Mouse (Mus musculus) midbrain, postnatal 0 days (tissue): Measurements from ENCODE around the gene Txndc16. TPM values are rescaled to one million over a fixed set of nuclear protein-coding genes. Genes with fewer than 3 reads are reported as not detected.
A peak's percentile ranks its signal among the peaks of the same experiment; 100 is the strongest.

Source experiments
- ATAC-seq: fragments of 200-750 bp; cut with Nextera tagmentation; 2 replicates; pipeline ENCODE4 v1.8.0; 2017; ENCODE audit warnings: moderate number of reproducible peaks, mild to moderate bottlenecking, moderate TSS enrichment, moderate library complexity; ENCODE audit not compliant: low FRiP score
- DNase-seq: peaks from one replicate; pipeline ENCODE4 v3.0.0-alpha.2; 2015; ENCODE audit warnings: low spot score
- H3K27ac ChIP-seq: fragments of 300-500 bp; sonication (generic); 2 replicates; pipeline ENCODE4 v1.5.1; 2014; ENCODE audit warnings: low read depth, mild to moderate bottlenecking, low read length, mixed read lengths
- H3K27me3 ChIP-seq: fragments of 300-500 bp; sonication (generic); 2 replicates; pipeline ENCODE4 v1.6.1; 2014; ENCODE audit warnings: low read length, control low read depth, mixed read lengths; ENCODE audit not compliant: insufficient read depth
- H3K36me3 ChIP-seq: fragments of 300-500 bp; sonication (generic); 2 replicates; pipeline ENCODE4 v1.6.1; 2014; ENCODE audit warnings: low read length, control low read depth, mixed read lengths; ENCODE audit not compliant: insufficient read depth
- H3K4me1 ChIP-seq: fragments of 300-500 bp; sonication (generic); 2 replicates; pipeline ENCODE4 v1.6.1; 2014; ENCODE audit warnings: mild to moderate bottlenecking, control low read depth, antibody characterized with exemption, low read length, mixed read lengths; ENCODE audit not compliant: insufficient read depth
- H3K4me2 ChIP-seq: fragments of 300-500 bp; sonication (generic); 2 replicates; pipeline ENCODE4 v1.6.1; 2014; ENCODE audit warnings: low read depth, mild to moderate bottlenecking, low read length, mixed read lengths; ENCODE audit not compliant: poor library complexity, severe bottlenecking
- H3K4me3 ChIP-seq: fragments of 300-500 bp; sonication (generic); 2 replicates; pipeline ENCODE4 v1.5.1; 2014; ENCODE audit warnings: low read depth, mild to moderate bottlenecking, low read length, moderate library complexity
- H3K9ac ChIP-seq: fragments of 300-500 bp; sonication (generic); replicated peaks from 2 replicates; pipeline ENCODE4 v1.6.1; 2014; ENCODE audit warnings: mild to moderate bottlenecking, low read length, moderate library complexity, mixed read lengths; ENCODE audit not compliant: poor library complexity, severe bottlenecking
- H3K9me3 ChIP-seq: fragments of 300-500 bp; sonication (generic); 2 replicates; pipeline ENCODE4 v1.6.1; 2016; ENCODE audit warnings: low read length, control low read depth
- CTCF ChIP-seq: IDR thresholded peaks from 2 replicates; pipeline ENCODE4 v1.5.1; 2016; ENCODE audit warnings: antibody characterized with exemption, mild to moderate bottlenecking
- WGBS: fragments of 180-500 bp; shearing (Covaris S2); extraction: QIAGEN DNeasy Blood & Tissue Kit; methylation state at CpG from one replicate; pipeline ENCODE4 v1.1.7; 2014; 5-methylcytosine and 5-hydroxymethylcytosine counted together
- polyA plus RNA-seq: library from polyadenylated mRNA; unstranded; fragments of >200 nt; fragmentation: Nextera tagmentation; extraction: Ambion mirVana; gene quantifications from 2 replicates; pipeline ENCODE4 v1.2.1, GENCODE M21; 2015
- total RNA-seq: library from RNA; depleted of rRNA; stranded (reverse); fragments of >200 nt; gene quantifications from 2 replicates; pipeline ENCODE4 v1.2.3, GENCODE M21; 2014

Txndc16 gene
- total and polyA plus RNA-seq, 2 experiments from 2014 or later = 31.2 to 53.1 TPM

DNA sequence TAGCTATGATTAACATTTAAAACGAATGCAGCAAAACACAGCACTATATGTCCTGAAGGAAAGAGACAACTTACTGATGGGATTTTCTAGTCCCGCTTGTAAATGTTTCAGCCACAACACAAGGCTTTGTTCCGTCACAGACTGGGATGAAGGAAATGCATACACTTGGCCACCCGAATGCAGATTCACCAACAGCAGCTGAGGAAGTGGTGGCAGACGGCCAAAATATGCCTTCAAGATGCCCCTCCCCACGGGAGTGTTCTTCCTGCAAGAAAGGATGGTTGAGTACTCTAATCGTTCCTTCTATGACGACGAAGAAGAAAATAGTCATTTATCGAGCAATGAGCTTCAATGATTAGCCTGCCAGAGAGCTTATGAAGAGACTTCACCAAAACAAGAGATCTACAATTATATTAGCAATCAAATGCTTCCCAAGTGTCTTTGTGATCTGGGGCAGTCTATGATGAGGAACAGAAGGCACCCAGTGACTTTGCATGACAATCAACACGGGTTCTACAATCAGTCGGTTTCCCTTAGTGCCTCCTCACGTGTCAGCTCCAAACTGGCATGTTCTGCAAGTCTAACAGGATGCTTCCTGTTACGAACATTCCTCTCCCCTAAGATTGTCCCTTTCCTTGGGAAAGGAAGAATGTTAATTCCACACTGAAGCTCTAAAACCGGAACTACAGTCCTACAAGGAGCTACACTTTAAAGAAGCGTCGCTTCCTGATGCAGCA is 79.6 kb downstream of the Txndc16 start:
- no peaks in the 10 kb centered on the region for H3K4me1 ChIP-seq
- H3K4me3 ChIP-seq = no peak overlapping the region
- TF ChIP-seq CTCF = no peak
- H3K27ac ChIP-seq = no peak overlapping the region
- no peaks in the 10 kb centered on the region for H3K9me3 ChIP-seq
- H3K4me2 ChIP-seq = no peak overlapping the region
- no peaks in the 10 kb centered on the region for H3K27me3 ChIP-seq
- WGBS = 72% methylated on average over 17 of the region's 17 CpGs
- peaks cover 9% of the 10 kb centered on the region; the same call in 1 of the 2 replicates for H3K36me3 ChIP-seq
- DNase-seq (peak; percentile 19), ATAC-seq (no peak)
- no peak overlapping the region for H3K9ac ChIP-seq

DNA sequence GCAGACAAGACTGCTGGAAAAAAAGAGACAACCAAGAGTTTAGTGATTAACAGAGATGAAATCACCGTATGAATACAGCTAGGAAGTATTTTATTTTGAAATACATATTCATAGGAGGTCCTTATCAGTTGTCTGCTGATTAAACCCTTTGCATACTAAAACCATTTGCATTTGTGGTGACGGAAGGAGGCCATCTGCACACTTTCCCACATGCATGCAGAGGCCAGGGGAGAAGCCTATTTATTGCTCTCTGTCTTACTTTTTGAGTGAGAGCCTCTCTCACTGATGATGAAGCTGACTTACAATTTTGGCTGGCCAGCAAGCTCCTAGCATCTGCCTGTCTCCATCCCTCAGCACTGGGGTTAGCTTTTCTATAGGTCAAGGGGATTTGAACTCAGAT is 84.2 kb downstream of the Txndc16 start:
- H3K9me3 ChIP-seq = no peaks in the 10 kb centered on the region
- H3K9ac ChIP-seq = no peak overlapping the region
- no peak for TF ChIP-seq CTCF
- H3K27me3 ChIP-seq = no peaks in the 10 kb centered on the region
- no peak overlapping the region for H3K4me3 ChIP-seq
- no peak overlapping the region for H3K4me2 ChIP-seq
- peaks cover 6% of the 10 kb centered on the region; the same call in 1 of the 2 replicates for H3K36me3 ChIP-seq
- 60% methylated on average over 2 of the region's 2 CpGs for WGBS
- no peaks in the 10 kb centered on the region for H3K4me1 ChIP-seq
- ATAC-seq = no peak
- no peak for DNase-seq
- no peak overlapping the region for H3K27ac ChIP-seq

DNA sequence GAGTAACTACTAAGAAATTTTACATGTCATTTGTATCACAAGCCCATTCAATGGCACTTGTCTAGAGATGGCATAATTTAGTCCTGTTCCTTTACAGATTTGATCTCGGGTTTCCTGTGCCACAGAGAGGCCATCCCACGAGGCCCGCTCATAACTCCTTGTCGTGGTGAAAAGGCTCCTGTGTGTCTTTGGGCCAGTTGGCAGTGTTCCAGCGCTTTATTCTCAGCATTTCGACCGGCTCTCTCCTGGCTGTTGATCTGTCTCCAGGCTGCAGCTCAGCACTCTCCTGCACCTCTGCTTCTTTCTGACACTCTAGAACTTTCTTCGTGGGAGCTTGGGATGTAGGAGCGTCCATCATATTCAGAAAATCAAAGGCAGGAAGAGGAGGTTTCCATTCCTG is 84.6 kb downstream of the Txndc16 start:
- H3K36me3 ChIP-seq = peaks cover 6% of the 10 kb centered on the region; the same call in 1 of the 2 replicates
- no peak overlapping the region for H3K9ac ChIP-seq
- no peaks in the 10 kb centered on the region for H3K27me3 ChIP-seq
- TF ChIP-seq CTCF = no peak
- no peaks in the 10 kb centered on the region for H3K9me3 ChIP-seq
- ATAC-seq (no peak), DNase-seq (no peak)
- no peak overlapping the region for H3K27ac ChIP-seq
- H3K4me1 ChIP-seq = no peaks in the 10 kb centered on the region
- 49% methylated on average over 9 of the region's 9 CpGs for WGBS
- no peak overlapping the region for H3K4me3 ChIP-seq
- no peak overlapping the region for H3K4me2 ChIP-seq

DNA sequence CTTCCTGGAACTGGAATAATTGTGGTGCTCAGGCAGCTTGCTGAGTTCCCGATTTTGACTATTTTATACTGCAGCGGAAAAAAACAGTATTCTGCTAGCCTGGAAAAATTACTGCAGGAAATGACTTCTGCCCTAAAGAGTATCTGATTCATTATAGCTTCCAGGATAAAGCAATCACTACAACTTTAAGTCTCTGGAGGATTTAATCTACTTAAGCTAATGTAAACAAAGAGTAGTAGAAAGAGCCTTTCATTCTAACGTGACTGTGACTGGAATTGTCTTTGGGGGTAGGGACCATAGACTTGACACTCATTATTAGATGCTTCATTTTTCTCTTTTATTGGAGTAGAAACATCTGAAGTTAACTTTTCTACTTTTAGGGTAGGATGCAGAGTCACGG is 101.8 kb downstream of the Txndc16 start:
- Histone ChIP-seq H3K9ac (no peak overlapping the region), H3K27me3 (no peaks in the 10 kb centered on the region), H3K4me3 (no peak overlapping the region), H3K36me3 (no peaks in the 10 kb centered on the region), H3K27ac (no peak overlapping the region), H3K9me3 (no peaks in the 10 kb centered on the region), H3K4me1 (no peaks in the 10 kb centered on the region), H3K4me2 (no peak overlapping the region)
- no peak for TF ChIP-seq CTCF
- DNase-seq (no peak), ATAC-seq (no peak)
- WGBS = 69% methylated on average over 4 of the region's 4 CpGs

DNA sequence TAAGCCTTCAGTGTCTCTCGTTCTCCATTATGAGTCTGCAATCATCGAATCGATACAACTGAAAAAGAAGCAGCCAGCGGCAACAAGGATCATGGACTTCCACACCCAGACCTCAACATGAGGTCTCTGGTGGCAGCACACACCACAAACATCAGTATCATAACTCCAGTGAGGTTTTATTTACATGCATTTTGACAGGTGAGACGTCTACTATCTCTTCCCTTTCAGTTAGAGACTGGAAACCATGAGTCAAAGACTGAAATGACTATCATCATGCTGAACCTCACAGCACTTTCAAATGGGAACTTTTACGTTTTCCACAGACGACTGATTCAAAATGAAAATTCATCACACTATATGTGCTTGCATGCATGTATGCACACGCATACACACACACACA is 117.9 kb downstream of the Txndc16 start:
- Histone ChIP-seq H3K36me3 (no peaks in the 10 kb centered on the region), H3K4me1 (no peaks in the 10 kb centered on the region), H3K4me2 (no peak overlapping the region), H3K4me3 (no peak overlapping the region), H3K9ac (no peak overlapping the region), H3K27me3 (no peaks in the 10 kb centered on the region), H3K27ac (no peak overlapping the region), H3K9me3 (no peaks in the 10 kb centered on the region)
- ATAC-seq (no peak), DNase-seq (no peak)
- 89% methylated on average over 8 of the region's 8 CpGs for WGBS
- no peak for TF ChIP-seq CTCF

DNA sequence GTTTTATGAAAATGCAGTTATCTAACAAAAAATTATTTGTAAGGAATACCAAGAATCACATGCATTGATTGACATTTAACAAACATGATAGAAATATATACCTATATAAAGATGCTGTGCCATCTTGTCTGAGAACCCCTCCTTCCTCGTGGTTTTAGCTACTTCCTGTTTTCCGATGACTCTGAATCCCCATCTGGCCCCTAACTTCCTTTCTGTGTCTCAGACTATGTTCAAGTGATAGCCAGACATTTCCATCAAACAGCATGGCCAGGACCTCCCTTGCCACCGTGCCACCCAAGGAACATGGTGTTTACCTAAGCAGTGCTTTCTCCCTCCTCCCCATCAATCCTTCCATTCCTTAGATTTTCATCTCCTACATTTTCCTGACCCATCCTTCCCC is 127.8 kb downstream of the Txndc16 start:
- ATAC-seq (no peak), DNase-seq (no peak)
- Histone ChIP-seq H3K27ac (no peak overlapping the region), H3K27me3 (no peaks in the 10 kb centered on the region), H3K4me1 (no peaks in the 10 kb centered on the region), H3K4me3 (no peak overlapping the region), H3K9me3 (no peaks in the 10 kb centered on the region), H3K9ac (no peak overlapping the region), H3K36me3 (no peaks in the 10 kb centered on the region), H3K4me2 (no peak overlapping the region)
- no peak for TF ChIP-seq CTCF
- 92% methylated on average over 3 of the region's 3 CpGs for WGBS
